Mouse (Mus musculus) thymus, postnatal 25 days (tissue): Measurements from ENCODE around the gene Angptl2.
"Not testable (repeated sequence)": the region's sequence is repeated elsewhere in the genome, so short reads cannot be mapped to it uniquely, and the experiment has no call there.

Experiments used
- DNase-seq: peaks from one replicate; pipeline ENCODE4 v3.0.0; 2022

Angptl2 gene

DNA sequence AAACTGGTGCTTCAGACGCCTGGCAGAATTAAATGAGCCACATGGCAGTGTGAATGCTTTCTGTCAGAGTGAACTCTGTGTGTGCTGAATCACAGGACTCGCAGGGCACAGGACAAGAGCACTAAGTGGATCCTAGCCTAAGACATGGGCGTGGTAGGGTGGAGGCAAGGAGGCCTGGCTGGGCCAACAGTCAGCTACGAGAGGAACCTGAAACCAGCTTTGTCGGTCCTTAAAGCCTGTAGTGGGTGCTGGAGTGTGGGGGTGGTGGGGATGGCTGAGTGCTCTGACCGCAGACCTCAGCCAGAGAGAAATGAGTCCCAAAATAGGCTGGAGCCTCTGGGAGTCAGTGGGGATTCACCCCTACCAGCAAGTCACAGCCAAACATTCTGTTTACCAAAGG, 12.6 kb upstream of the Angptl2 start:
- DNase-seq = no peak

DNA sequence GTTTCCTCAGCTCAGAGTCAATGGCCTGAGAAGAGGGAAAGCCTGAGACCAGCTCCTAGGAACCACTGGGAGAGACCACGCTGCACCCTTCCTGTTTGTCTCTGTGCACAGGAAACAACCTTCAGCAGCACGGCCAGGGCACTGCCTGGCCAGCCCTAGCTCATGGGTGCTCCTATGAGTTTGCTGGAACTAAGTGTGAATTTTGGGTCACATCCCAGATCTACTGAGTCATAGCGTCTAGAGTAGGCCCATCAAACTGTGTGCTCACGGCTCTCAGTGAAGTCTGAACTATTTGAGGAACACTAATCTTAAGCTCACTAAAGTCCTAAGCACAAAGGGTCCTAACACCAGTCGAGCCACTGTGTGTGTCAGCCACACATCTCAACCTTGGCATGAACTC, 10.9 kb upstream of the Angptl2 start:
- DNase-seq = no peak

DNA sequence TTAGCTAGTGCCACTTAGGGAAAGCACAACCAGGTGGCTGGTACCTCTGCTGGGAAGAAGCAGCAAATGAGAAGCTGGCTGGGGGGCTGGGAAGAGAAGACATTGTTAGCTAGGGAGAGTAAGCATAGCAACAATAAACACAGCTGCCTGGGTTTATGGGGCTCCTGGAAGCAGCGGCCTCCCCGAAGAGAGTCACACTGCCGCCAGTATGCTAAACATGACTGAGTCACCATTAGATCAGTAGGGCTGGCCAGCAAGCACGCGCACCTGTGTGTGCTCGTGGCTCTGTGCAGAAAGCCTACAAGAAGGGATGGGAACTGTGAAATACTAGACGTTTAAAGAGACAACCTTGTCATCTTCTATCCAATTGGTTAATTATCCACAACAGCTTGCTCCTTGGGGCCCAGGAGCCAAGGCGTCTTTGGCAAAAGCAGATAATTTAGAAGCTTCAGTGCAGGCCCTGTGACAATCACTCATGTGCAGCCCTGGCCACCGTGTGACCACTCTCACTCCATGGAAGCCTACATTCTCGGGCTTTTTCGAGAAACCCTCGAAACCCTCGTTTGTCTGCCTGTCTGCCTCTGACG, 9.8 kb upstream of the Angptl2 start:
- DNase-seq = no peak

DNA sequence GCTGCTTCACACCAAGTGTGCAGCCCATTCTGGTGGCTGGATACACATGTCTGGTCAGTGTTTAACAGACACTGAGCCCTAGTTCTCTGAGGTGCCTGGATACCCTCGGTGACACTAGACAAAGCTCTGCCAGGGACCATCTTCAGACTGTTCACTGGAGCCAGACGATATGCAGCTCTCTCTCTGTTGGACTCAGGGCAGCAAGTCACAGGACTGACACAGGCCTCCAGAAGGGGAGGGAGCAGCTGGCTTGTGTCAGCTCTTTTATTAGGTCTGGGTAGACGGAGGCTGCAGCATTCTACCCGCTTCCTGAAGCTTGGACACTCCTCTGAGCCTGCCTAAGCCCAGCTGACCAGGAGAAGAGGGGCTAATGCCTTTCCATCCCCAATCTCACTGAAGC, 8.8 kb upstream of the Angptl2 start:
- no peak for DNase-seq

DNA sequence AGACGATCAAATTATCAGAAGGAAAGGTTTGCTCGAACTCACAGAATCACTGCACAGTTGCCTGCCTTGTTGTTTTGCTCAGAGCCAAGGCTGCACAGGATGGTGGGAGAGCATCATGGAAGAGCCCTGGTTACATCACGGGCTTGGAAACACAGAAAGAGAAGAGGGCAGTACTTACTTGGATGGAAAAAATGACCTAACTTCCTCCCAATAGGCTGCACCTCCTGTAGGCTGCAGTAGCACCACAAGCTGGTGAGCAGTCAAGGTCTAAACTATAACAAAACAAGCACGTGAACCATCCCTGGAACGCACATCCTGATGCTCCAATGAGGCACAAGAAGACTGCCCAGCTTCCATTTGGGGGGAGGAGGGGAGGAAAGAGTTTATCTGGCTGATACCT, 7.7 kb upstream of the Angptl2 start:
- DNase-seq = no peak

DNA sequence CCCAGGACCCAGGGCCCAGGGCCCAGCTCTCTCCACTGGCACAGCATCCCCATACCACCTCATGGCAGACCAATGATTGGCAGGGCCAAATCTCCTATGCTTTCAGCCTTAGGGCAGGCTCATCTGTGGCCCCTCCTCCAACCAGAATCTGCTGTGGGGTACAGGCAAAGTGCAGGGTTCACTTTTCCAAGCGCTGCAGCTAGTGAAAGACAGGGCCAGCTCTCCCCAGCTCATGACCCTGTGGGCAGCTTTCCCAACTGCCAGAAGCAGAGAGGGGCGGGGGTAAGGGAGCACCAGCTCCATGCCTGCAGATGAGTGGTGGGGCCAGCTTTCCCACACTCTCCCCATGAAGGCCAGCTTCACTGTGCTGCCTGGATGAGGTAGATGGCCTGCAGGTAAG, 5.0 kb upstream of the Angptl2 start:
- no peak for DNase-seq

DNA sequence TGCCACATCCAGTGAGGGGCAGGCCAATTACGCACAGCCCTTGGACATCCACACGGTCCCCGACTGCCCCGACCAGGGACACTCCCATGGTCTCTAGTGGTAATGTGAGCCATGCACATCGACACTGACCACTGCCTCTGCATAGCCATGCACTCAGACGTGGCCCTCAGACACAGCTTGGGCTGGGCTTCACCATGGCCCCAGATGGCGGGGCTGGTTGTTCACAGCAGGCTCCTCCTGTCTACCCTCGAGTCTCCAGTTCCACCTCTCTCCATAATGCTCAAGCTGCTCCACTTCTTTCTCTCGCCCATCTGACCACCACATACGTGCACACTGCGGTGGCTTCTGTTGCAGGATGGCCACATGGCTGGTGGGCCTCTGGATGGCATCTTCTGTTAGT, 4.6 kb upstream of the Angptl2 start:
- not testable (repeated sequence) for DNase-seq

DNA sequence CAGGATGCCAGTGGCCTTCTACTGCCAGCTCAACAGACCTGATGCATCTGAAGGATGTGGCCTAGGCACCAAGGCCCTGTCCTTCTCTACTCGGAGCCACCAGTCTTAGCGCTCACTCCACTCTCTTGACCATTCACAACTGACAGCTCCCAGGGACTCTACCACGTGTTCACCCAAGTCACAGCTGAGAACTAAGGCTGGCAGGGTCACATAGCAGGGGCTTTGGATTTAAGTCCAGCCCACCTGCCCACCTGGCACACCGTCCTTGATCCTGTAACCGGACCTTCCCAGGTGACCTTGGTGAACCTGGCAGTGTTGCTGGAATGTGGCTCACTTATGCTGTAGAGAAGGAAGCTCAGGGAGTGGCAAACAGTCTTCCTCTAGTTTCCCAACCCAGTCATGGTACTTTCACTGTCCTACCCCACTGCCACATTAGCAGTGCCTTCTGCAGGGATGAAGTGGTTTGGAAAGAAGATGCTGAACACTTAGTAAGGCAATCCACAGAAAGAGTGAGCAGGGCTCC, 631 bp upstream of the Angptl2 start:
- DNase-seq = no peak

DNA sequence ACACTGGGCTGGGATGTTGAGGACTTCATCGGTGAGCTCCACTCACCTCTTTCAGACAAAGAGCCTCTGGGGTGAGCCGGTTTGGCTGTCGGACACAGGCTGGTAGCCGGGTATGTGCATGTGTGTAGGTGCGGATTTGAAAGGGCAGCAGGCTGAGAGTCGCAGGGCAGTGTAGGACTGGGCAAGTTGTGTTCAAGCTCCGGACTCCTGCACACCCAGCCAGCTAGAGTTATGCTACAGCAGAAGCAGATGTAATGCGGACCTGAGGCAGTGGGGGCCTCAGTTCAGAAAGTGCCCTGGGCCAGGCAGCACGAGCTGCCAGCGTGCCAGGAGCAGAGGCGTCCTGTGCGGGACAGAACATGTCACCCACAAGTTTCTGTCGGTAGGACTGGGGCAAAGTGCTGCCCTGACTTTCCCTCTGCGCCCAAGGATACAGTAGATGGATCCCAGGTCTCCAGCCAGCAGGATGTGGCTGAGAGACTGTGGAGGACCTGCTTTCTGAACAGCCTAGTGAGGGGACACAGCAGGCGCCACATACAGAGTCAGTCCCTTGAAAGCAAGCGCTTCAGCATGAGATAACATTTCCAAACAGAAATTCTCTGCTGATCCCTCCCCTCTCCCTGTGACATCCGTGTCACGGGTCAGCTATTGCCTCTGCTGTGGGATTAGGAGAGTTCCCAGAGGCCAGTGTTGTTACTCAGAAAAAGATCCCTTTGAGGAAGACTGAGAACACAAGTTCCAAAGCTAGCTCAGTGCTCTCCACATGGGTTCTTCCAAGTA, 966 bp downstream of the Angptl2 start:
- DNase-seq = peak; percentile 26

DNA sequence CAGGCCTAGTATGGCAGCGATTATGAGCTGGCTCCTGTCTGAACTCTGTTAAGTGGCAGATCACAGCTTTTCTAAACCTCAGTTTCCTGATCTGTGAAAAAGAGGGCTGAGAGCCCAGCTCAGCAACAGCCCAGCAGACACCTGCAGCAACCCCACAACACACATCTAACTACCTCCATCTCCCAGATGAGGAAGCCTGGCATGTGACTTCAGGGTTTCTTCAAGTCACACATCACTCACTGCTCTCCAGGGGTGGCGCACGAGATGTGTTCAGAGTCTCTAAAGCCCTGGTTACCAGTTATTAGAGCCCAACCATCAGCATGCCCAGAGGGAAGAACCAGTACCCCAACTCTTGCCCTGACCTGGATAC, 1.5 kb downstream of the Angptl2 start:
- peak; percentile 69 for DNase-seq

DNA sequence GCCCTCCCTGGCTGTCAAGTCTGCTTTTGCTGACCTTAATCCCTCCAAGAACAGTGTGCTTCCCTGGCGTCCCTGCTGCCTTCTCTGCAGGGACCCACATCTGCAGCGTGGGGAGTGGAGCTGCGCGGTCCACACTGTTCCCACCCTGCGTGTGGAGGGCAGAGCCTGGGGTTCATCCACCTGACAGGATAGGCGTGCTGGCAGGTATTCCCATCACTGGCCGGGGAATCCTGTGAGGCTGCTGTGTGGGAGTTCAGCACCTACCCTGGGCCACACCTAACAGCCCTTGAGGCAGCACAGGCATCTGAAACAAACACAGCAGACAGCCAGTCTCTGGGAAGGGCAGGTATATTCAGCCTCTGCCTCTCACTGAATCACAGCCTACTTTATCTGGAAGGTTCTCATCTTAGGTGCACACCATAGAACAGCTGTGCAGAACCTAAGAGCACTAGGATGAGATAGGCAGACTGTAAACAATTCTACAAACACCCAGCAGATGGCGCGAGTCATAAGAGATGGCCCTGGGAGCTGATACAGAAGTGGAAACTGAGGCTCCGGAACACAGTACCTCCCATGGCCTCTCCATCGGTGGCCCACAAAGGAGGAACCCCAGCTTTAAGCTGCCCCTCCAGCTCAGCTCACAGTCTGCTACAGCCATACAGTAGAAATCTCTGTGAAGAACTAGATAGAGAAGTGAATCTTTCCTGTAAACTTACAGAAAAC, 3.2 kb downstream of the Angptl2 start:
- peak; percentile 50 for DNase-seq

DNA sequence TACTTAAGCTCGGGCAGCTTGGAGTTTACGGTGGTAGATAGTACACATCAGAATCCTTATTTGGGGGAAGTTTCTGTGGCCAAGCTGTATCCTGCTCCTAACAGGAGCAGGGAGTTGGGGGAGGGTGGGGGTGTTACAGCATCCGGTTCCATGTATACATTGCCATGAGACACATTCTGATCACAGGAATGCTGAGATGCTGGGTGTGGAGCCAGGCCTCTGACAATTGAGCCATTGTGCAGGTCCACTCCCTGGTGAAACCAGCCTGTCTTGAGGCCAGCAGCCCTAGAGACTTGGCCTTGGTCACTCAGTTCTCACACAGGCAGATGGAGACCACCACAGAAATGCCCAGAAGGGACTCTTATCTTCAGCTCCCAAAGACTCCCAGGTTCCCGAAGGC, 3.8 kb downstream of the Angptl2 start:
- DNase-seq = no peak

DNA sequence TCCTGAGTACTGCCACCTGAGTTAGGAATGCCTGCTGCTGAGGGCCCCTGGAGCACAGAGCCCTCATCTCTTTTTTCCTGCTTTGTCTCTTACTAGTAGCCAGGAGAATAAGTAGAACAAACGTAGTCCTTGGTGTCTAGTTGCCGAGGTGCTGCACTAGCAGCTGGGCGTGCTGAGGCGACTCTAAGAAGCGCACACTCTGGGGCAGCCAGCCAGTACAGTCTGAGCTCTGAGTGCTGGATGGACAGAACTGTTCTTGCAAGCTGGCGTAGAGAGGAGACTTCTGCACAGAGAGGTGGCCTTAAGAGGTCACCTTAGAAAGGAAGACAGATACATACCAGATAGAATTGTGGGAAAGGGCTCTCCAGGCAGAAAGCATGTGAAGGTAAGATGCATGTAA, 4.4 kb downstream of the Angptl2 start:
- DNase-seq = no peak

DNA sequence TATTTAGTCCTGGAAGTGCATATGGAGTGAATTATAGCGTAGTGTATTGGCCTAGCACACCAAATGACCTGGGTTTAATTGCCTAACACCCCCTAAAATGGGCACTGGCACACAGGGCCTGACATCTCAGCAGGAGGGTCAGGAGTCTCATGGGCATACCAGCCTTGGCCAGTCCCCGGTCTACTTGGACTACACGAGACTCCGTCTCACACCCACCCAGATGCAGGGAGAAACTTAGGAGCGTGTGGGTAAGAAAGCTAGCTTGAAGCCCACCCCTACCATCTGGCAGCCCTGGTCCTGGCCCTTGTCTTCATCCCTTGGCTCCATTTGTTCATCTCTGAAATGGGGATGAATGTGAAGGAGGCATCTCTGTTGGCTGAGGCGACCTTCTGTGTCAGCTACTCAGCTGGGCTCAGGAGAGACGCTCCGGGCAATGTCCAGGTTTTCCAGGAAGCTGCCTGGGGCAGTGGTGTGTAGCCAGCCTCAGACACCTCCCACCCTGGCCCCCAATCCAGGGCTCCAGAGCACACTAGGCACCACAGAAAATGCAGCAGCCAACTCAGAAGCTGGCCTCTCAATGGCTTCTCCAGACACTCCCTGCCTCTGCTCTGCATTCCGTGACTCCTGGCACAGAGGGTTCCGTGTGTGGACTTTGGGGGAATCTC, 4.9 kb downstream of the Angptl2 start:
- DNase-seq = no peak

DNA sequence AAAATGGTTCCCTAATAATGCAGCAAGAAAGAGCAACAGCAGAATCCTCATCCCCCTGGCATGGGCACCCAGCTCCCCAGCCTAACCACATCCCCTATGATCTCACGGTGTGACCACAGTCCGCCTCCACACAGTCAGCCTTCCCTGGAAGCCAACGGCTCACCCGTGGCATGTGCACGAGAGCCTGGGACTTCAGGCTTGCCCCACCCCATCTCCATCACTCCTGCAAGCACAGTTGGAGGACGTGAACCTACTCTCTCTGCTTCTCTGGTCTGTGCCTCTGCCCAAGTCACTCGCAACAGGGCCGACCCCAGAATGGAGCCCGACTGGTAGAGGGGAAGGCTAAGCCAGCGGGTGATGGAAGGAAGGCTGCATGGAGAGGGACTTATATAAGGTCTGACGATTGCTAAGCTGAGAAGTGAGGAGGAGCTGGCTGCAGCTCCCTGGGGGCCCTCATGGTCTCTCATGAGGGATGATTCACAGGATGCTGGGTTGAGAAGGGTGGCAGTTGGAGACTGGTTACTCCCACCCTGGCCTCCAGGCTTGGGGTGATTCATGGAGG, 5.6 kb downstream of the Angptl2 start:
- DNase-seq = peak; percentile 13

DNA sequence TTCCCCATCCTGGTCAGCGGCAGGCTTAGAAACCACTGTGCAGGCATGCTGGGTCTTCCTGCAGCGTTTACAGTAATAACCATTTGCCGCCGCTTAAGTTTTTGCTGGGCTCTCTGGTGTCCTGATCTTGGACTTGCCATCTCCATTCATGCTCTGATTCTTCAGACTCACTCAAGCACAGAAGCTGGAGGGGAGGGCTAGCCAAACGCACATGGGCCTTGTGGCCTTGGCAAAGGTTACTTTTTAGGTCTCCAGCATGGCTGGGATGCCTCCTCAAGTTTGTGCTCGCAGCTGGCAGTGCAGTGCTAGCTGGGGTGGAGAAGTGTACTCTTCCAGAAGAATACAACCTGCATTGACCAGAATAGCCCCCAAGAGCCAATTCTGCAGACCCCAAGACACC, 6.6 kb downstream of the Angptl2 start:
- no peak for DNase-seq

DNA sequence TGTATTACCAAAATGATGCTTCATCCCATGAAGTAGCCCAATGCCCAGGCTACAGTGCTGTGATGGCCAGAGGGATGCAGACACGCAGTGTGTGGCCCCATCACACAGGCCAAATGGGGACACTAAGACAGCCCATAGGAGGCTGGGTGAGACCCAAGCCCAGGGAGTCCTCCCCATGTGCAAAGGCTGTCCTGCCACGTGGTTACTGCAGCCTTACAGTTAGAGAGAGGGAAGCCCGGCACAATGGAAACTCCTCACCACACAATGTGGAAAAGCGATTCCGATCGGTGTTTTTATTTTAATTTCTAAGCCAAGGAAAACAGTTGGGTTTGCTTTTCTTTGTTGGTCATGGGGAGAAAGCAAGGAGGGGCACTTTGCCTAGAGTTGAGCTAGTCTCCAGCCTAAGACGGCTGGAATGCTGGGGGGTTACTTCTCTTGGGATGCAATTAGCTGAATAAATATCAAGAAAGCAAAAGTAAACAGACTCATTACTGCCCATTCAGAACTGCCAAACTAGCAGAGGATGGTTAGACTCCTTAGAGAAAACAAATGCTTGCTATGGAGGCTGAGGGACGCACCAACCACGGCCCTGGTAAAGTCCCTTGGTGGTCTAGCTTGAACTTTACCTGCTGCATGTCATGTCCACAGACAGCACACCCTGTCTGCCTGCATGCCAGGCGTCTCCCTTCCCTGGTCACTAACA, 7.9 kb downstream of the Angptl2 start:
- DNase-seq = no peak

DNA sequence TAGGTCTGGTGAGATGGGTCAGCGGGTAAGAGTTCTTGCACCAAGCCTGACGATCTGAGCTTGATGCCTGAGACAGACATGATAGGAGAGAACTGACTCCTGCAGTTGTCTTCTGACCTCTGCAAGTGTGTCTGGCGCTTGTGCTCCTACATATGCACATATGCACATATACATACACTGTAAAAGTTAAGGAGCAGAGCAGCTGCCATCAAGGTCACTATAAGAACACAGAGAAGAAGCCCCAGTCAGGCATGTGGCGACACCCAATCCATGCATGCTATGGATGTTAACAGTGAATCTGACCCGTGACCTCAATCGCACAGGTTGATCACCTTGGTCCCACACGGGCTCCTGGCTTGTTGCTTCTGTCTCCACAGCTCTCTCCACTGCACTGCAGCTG, 10.1 kb downstream of the Angptl2 start:
- DNase-seq = no peak

DNA sequence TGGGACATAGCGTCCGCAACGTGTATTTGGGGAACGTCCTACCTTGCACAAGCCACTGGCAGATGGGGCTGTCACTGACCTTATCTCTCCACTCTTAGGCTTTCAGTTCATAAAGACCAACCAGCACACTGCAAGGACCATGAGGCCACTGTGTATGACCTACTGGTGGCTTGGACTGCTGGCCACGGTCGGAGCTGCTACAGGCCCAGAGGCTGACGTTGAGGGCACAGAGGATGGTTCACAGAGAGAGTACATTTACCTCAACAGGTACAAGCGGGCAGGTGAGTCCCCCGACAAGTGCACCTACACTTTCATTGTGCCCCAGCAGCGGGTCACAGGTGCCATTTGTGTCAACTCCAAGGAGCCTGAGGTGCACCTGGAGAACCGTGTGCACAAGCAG, 12.2 kb downstream of the Angptl2 start:
- no peak for DNase-seq

DNA sequence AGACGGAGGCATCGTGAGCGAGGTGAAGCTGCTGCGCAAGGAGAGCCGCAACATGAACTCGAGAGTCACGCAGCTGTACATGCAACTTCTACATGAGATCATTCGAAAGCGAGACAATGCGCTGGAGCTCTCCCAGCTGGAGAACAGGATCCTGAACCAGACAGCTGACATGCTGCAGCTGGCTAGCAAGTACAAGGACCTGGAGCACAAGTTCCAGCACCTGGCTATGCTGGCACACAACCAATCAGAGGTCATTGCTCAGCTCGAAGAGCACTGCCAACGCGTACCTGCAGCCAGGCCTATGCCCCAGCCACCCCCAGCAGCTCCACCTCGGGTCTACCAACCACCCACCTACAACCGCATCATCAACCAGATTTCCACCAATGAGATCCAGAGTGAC, 12.7 kb downstream of the Angptl2 start:
- no peak for DNase-seq

DNA sequence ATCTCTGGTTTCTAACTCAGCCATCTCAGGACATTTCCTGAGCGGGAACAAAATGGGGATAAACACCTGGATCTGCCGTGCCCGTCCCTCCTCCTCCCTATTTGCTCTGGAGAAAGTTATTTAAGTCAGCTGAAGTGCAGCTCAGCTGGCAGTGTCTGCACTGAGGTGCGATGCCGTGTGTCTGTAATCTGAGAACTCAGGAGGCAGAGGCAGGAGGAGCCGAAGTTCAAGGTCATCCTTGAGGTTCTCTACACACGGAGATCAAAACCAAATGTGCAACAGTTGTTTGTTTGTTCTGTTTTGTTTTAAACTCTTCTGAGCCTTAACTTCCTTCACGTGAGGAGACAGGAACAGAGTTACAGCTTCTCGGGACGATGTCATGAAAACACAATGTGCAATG, 14.8 kb downstream of the Angptl2 start:
- no peak for DNase-seq

DNA sequence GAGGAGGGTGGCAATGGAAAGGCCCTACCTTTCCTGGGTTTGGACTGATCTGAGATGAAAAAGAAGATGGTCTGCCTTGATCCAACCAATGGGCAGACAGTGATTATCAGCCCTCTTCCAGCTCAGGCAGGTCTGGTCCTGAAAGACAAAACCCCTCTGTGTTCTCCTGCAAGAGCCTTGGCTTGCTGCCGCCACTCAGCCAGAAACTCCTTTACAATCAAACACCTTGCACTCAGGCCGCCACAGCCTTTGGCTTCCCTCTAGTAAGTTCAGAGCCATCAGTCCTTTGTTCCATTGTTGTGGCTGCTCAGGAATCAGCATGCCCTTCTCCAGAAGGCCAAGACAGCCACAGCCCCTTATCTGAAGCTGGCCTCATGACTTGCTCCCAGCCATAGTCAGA, 15.9 kb downstream of the Angptl2 start:
- DNase-seq = no peak
